Mouse (Mus musculus): Measurements from ENCODE around the gene Cnksr3.

DNA sequence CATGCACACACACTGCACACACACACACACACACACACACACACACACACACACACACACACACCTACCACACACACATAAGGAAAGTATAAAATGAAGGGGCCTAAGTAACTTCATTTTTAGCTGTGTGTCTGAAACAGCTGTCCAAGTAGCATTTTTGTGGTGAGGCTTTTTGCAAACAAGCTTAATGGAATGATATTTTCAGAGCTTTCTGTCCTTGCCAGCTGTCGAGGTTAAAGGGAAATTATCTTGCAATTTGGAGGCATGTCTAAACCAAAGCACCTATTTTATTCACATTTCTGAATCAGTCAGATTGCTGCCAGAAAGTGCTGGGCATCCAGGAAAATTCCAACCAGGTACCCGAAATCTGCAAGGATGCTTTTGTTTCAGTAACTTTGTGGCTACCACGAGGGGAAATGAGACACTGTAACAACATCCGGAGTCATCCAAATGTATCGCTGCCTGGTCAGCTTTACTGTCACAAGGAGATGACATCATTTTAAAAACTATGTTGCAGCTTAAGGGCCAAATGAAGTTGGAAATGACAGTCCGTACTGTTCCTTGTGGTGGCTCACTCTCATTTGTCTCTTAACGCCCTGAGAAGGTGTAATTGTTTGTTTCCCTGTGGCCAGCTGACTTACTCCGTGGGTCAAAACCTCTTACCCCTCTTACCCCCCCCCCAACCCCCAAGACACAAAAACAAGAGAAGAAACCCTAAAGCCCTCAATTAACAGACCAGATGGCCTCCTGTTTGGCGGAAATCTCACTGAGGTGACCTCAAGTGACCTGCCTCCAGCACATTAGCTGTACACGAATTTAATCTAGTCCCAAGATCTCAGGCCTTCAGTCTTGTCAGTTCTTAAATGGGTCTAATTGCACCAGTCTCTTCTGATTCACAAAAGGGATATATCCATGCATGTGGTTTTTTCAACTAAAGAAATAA, 48.4 kb upstream of the Cnksr3 start:
- TF ChIP-seq CTCF (IDR thresholded peaks at IDR 0.05; ENCODE audit: control insufficient read depth, insufficient read depth, insufficient replicate concordance, low read depth, low read length), result no peak
- no peak for TF ChIP-seq POLR2A (IDR thresholded peaks at IDR 0.05; ENCODE audit: control insufficient read depth, low read depth, low read length)
